Mouse (Mus musculus) kidney, adult 9 months (tissue): ENCODE results near the gene Tcf7.
A peak's percentile ranks its signal among the peaks of the same experiment; 100 is the strongest.
"Not testable (repeated sequence)": the region's sequence is repeated elsewhere in the genome, so short reads cannot be mapped to it uniquely, and the experiment has no call there.

Source experiments
- DNase-seq: peaks from one replicate; pipeline ENCODE4 v3.0.0; 2022

The Tcf7 gene

GRCm38 (mm10) chr11:52223968-52224682, 58.7 kb downstream of the Tcf7 start:
- DNase-seq: peak; percentile 98

DNA sequence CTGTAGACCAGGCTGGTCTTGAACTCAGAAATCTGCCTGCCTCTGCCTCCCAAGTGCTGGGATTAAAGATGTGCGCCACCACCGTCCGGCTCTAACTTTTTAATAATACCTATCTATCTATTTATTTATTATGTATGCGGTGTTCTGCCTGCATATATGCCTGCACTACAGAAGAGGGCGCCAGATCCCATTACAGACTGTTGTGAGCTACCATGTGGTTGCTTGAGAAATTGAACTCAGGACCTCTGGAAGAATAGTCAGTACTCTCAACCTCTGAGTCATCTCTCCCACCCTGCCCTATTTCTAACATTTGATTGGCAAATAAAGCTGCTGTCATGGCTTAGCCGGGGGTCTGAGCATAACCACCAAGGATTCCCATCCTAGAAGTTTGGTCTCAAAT, 59.9 kb downstream of the Tcf7 start:
- no peak for DNase-seq

DNA sequence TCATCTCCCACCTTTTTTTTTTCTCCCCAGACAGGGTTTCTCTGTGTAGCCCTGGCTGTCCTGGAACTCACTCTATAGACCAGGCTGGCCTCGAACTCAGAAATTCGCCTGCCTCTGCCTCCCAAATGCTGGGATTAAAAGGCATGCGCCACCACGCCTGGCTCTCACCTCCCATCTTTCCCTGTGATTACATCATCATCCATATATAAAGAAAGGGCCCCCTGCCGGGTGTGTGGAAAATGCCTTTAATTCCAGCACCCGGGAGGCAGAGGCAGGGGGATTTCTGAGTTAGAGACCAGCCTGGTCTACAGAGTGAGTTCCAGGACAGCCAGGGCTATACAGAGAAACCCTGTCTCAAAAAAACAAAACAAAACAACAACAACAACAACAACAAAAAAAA, 60.9 kb downstream of the Tcf7 start:
- DNase-seq: not testable (repeated sequence)

GRCm38 (mm10) chr11:52220282-52220681, 62.5 kb downstream of the Tcf7 start:
- peak; percentile 72 for DNase-seq

DNA sequence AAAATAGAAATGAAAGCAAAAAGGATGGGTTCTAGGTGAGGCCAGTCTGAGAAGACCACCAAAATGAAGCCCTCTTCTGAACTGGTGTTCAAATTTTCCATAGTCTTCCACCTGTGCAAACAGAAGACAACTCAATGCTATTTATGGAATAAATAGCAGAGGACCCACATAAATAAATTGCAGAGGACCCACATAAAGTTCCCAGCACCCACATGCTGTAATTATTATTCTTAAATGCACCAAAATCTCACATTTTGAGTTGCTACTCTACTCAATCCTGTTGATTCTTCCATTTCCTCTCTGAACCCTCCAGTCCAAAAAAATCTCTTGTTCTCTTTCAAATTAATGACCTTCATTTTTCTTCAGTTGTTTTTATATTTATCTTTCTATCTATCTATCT, 68.9 kb downstream of the Tcf7 start, which contains the start of gene Olfr1371:
TSS of gene Olfr1371 (minus strand) at position 101 of the 400 bp plus-strand sequence.
- no peak for DNase-seq
